Mouse (Mus musculus): ENCODE data around the gene Drg1. TPM values are rescaled to one million over a fixed set of nuclear protein-coding genes. Genes with fewer than 3 reads are reported as not detected.
"Not testable (repeated sequence)": the region's sequence is repeated elsewhere in the genome, so short reads cannot be mapped to it uniquely, and the experiment has no call there.

Drg1 gene
- polyA plus RNA-seq, 1 experiment from 2014 or later: 263 TPM

DNA sequence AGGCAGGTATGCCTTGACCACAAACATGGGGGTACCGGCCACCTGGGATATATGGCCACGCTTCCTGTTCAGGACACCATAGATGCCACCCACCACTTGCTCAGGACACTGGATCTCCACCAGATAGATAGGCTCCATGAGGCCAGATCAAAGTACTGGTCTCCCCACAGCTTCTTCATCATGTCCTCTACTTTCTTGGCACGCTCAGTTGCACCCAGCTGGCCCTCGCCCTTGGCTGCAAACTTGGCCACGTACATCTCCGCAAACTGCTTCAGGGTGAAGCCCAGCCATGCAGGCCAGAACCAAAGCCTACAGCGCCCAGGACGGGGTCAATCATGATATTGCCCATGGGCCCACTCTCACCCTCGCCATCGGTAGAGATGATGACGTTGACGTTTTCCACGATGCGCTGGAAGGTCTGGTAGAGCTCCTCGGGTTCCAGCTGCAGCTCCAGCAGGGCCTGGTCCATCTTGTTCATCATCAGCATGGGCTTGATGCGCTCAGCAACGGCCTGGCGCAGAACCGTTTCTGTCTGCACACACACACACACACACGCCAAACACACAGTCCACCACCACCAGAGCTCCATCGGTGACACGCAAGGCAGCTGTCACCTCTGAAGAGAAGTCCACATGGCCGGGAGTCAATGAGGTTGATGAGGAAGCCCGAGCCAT lies 116.1 kb downstream of the Drg1 start:
- H3K4me1 ChIP-seq; H3K4me3 ChIP-seq; H3K27ac ChIP-seq; H3K27me3 ChIP-seq (ENCODE audit: insufficient read depth, poor library complexity, severe bottlenecking): not testable (repeated sequence)
- DNase-seq (ENCODE audit: low spot score): peak; percentile 89
- 94% methylated on average over 24 of the region's 24 CpGs for WGBS
- H3K36me3 ChIP-seq: peaks cover 16% of the 10 kb centered on the region
- peaks cover 16% of the 10 kb centered on the region for H3K9me3 ChIP-seq

DNA sequence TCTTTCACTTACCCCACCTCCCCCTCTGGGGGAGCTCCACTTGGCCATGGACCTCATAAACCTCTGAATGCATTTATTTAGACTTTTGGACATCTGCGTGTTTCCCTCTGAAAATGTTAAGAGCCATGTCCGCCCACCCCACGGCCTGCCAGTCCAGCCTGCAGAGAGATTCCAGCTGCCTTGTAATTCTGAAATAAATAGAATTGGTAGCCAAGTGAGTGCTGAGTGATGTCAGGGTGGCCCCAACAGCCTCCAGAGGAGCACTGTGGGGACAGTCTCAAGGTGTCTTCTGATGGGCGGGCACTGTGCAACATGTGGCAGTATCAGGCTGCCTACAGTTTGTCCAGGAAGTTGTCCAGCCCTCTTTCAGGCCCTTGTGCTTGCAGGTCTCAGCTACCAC lies 116.7 kb downstream of the Drg1 start:
- H3K4me3 ChIP-seq; H3K27me3 ChIP-seq (ENCODE audit: insufficient read depth, poor library complexity, severe bottlenecking); H3K27ac ChIP-seq; H3K4me1 ChIP-seq: not testable (repeated sequence)
- WGBS: 84% methylated on average over 4 of the region's 4 CpGs
- H3K36me3 ChIP-seq: peaks cover 16% of the 10 kb centered on the region
- H3K9me3 ChIP-seq: peaks cover 16% of the 10 kb centered on the region
- peak; percentile 13 for DNase-seq (ENCODE audit: low spot score)

DNA sequence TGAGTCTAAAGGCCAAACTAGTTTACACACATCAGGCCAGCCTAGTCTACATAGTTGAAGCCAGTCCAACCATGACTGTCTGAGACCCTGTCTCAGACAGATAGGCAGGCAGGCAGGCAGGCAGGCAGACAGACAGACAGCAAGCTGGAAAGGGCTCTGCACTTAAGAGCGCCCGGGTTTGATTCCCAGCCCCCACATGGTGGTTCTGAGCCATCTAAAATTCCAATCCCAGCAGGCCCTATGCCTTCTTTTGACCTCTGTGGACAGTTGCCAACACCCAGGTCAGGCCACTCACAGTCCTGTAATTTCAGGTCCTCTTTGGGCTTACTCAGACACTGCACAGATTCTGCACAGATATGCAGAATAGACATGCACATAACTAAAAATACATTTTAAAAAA lies 119.4 kb downstream of the Drg1 start:
- WGBS: 88% methylated on average over 2 of the region's 2 CpGs
- H3K27me3 ChIP-seq (ENCODE audit: insufficient read depth, poor library complexity, severe bottlenecking); H3K4me3 ChIP-seq; H3K4me1 ChIP-seq; H3K27ac ChIP-seq: not testable (repeated sequence)
- H3K36me3 ChIP-seq: peaks cover 11% of the 10 kb centered on the region
- H3K9me3 ChIP-seq: peaks cover 13% of the 10 kb centered on the region
- peak; percentile 54 for DNase-seq (ENCODE audit: low spot score)

DNA sequence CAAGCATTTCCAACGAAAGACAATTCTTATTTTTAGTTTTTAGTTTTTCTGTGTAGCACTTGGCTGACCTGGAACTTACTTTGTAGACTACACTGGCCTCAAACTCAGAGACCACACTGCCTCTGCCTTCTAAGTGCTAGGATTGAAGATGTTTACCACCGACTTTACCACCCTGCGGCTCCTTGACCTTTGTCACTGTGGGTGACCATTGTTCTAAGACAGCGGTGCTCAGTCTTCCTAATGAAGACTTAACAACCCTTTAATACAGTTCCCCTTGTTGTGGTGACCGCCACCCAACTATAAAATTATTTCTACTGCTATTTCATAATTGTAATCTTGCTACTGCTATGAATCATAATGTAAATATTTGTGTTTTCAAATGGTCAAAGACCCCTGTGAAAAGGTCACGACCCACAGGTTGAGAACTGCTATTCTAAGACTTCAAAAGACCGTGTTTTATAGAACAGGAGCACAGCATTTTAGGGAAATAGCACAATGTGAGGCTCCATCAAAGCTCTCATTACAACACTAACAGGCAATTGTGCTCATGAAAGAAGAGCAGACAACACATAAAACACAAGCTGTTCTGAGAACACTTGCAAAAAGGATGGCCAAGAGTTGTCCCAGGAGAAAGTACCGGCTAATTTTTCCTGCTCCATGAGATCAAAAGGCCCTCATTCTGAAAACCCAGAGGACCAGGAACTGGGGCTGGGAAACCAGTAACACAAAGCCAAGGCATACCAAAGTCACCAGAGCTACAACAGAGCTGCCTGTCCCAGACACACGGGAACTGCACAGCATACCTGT lies 120.7 kb downstream of the Drg1 start:
- peaks cover 13% of the 10 kb centered on the region for H3K9me3 ChIP-seq
- H3K27ac ChIP-seq; H3K27me3 ChIP-seq (ENCODE audit: insufficient read depth, poor library complexity, severe bottlenecking); H3K4me3 ChIP-seq; H3K4me1 ChIP-seq; H3K36me3 ChIP-seq: not testable (repeated sequence)
- peak; percentile 74 for DNase-seq (ENCODE audit: low spot score)
- WGBS: 77% methylated on average over 9 of the region's 9 CpGs

DNA sequence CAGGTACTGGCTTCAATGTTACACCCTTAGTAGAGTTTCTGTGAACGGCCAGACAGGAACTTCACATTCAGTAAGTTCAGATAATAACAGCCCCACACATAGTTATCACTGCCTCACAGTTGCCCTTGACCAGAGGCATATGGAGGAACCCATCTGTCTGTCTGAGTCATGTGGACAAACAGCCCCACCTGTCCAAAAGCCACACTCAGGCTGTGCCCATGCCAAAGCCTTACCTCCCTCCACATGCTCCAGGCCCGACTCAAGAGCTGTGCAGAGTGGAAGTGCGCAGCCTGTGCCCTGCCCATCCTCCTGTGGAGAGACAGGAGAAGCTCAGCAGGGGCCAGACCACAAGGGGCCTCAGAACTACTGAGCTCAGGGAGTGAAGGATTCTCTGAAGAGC lies 122.2 kb downstream of the Drg1 start:
- not testable (repeated sequence) for H3K4me3 ChIP-seq; H3K27ac ChIP-seq; H3K27me3 ChIP-seq (ENCODE audit: insufficient read depth, poor library complexity, severe bottlenecking); H3K36me3 ChIP-seq; H3K4me1 ChIP-seq
- DNase-seq (ENCODE audit: low spot score): peak; percentile 69
- WGBS: 58% methylated on average over 3 of the region's 3 CpGs
- peaks cover 11% of the 10 kb centered on the region for H3K9me3 ChIP-seq

DNA sequence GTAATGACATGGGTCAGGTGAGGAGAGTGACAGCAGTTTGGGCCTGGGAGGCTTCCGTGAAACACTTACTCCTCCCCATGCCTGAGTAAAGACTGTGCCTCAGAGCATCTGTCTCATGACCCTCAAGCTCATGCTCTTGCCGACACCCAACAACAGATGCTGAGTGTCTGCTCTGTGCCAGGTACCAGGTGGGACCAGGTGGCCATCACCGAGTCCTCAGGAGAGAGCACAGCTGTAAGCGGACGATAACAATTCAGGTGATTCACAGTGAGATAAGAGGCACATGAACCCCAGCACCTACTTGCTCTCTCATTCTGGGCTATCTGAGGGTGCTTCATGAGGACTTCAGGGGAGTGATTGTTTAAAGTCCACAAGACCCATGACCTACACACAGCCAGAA lies 123.8 kb downstream of the Drg1 start:
- H3K4me3 ChIP-seq; DNase-seq (ENCODE audit: low spot score); H3K36me3 ChIP-seq; H3K4me1 ChIP-seq; H3K27ac ChIP-seq; H3K27me3 ChIP-seq (ENCODE audit: insufficient read depth, poor library complexity, severe bottlenecking): not testable (repeated sequence)
- WGBS: 78% methylated on average over 4 of the region's 5 CpGs
- peaks cover 18% of the 10 kb centered on the region for H3K9me3 ChIP-seq

DNA sequence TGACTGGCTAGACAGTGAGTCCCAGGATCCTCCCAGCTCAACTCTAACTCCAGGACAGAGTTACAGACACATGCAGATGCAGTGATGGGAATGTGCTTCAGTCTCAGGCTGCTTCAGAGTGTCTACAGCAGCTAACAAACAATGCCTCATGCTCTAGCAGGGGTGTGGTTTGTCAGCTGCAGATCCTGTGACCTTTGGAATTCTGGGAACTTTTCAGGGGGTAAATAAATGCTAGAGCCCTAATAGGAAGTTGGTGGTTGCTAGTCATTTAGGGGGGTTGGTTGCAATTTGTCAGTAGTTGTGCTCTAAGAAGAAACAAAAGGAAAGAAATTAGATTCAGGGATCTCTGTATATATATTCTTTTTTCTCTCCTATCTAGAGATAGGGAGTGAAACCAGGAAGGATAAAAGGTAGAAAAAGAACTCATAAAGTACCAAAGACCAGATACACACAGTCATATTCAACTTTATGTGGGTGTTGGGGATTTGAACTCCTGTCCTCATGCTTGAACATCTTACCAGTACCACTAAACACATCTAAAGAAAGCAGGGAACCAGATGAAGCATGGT lies 125.2 kb downstream of the Drg1 start:
- H3K4me3 ChIP-seq; H3K27me3 ChIP-seq (ENCODE audit: insufficient read depth, poor library complexity, severe bottlenecking); H3K36me3 ChIP-seq; H3K4me1 ChIP-seq; H3K27ac ChIP-seq: not testable (repeated sequence)
- DNase-seq (ENCODE audit: low spot score): peak; percentile 16
- peaks cover 21% of the 10 kb centered on the region for H3K9me3 ChIP-seq

DNA sequence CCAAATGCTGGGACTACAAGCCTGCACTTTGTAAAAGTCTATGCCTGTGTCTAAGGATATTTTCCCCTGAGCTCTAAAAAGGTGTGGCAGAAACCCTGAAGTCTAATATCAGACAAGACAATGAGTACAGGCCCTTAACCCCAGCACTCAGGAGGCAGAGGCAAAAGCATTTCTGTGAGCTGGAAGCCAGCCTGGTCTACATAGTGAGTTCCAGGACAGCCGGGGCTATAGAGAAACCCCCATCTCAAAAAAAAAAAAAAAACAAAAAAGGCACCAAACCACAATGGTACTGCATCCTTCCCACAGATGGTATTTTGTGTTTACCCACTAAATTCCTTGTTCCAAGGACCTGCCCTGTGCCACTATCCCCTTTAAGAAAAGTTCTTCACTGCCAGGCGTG lies 127.9 kb downstream of the Drg1 start:
- not testable (repeated sequence) for H3K4me1 ChIP-seq; H3K4me3 ChIP-seq; H3K27ac ChIP-seq; DNase-seq (ENCODE audit: low spot score); H3K27me3 ChIP-seq (ENCODE audit: insufficient read depth, poor library complexity, severe bottlenecking); H3K36me3 ChIP-seq
- peaks cover 21% of the 10 kb centered on the region for H3K9me3 ChIP-seq
- 81% methylated on average over 2 of the region's 2 CpGs for WGBS

Other genes with a start within 250 kb of the Drg1 start
- 10.3 and 11.7 TPM in 2 replicates for gene Sfi1, start 73.0 kb downstream of the Drg1 start, polyA plus RNA-seq (2016; fragmentation: Nextera tagmentation; extraction: Ambion mirVana)
- gene Eif4enif1, start 64.0 kb downstream of the Drg1 start, polyA plus RNA-seq (2016; fragmentation: Nextera tagmentation; extraction: Ambion mirVana): 42.4 and 51.0 TPM in 2 replicates
- gene Patz1, start 22.5 kb upstream of the Drg1 start, polyA plus RNA-seq (2016; fragmentation: Nextera tagmentation; extraction: Ambion mirVana): 32.0 and 49.1 TPM in 2 replicates
- 7.9 and 9.5 TPM in 2 replicates for gene Pik3ip1, start 64.0 kb upstream of the Drg1 start, polyA plus RNA-seq (2016; fragmentation: Nextera tagmentation; extraction: Ambion mirVana)
- gene Limk2, start 142.8 kb upstream of the Drg1 start, polyA plus RNA-seq (2016; fragmentation: Nextera tagmentation; extraction: Ambion mirVana): 68.8 and 73.9 TPM in 2 replicates
- gene Rnf185, start 185.9 kb upstream of the Drg1 start, polyA plus RNA-seq (2016; fragmentation: Nextera tagmentation; extraction: Ambion mirVana): 29.8 and 31.0 TPM in 2 replicates
- gene Pla2g3, start 221.9 kb upstream of the Drg1 start, polyA plus RNA-seq (2016; fragmentation: Nextera tagmentation; extraction: Ambion mirVana): 0.21 and 0.70 TPM in 2 replicates
- gene Inpp5j, start 238.4 kb upstream of the Drg1 start, polyA plus RNA-seq (2016; fragmentation: Nextera tagmentation; extraction: Ambion mirVana): 2.8 and 9.7 TPM in 2 replicates
- 66.3 and 87.5 TPM in 2 replicates for gene Selenom, start 248.3 kb upstream of the Drg1 start, polyA plus RNA-seq (2016; fragmentation: Nextera tagmentation; extraction: Ambion mirVana)